Mouse (Mus musculus): ENCODE results near the gene 4931417E11Rik.

The 4931417E11Rik gene

DNA sequence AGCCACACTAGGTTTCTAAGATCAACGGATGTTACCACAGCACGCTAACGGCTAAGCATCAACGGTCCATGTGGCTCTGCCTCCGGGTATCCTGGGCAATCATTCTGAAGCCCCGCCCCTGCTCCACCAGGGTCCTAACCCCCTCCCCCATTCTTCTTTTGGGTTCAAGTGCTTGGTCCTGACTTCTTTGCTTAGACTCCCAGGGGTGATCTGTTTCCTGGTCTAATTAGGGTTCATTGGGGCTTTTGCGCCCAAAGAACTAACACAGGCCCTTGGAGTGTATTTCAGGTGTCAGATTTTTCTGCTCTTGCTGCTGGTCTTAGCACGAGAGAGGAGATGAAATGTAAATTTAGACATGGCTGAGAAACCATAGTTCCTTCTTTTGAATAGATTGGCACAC, at the start of gene 4931417E11Rik:
Gene 4931417E11Rik, minus strand, starts transcription at position 101 of the 400 bp plus-strand sequence.
- no peak for DNase-seq (ENCODE audit: low spot score in 2 of 2)

DNA sequence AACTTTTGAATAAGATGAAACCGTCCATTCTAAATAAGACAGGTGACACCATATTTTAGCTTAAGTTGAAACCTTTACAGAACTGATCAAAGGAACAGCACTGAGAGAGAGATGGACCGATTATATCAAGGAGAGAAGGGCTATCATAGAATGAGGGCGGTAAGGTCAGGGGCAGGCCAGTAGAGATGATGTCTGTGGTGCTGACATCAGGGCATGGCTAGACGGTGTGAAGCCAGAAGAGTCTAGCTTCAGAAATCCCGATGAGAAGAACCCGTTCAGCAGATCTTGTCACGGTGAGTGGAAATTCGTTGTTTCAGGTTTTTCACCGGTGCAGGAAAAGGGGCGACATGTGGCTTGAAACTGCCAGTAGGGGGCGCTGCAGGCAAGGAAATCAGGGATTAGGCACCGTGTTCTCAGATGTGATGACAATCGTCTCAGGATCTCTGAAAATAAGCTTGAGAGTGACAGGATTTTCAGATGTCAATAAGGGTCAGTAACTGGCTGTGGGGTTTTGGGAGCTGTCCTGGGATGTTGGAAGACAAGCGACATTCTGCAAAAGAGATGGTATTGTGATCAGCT, 48.4 kb upstream of the 4931417E11Rik start:
- DNase-seq (ENCODE audit: low spot score in 2 of 2), result peak; percentile 18 to 75

DNA sequence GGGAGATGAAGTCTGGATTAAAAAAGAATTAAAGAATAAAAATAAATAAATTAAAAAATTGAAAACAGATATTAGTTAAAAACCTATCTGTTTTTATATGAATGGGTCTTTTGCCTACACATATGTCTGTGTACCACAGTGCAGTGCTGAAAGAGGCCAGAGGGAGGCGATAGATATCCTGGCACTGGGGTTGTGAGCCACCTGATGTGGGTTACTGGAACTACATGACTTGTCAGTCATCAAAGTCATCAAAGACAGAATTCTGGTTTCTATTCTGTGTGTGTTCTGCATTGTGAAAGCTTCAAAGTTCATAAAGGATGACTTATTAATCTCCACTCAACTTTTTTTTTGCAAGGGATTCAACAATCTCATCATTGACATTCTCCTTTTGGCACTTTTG, 43.4 kb upstream of the 4931417E11Rik start:
- DNase-seq (ENCODE audit: low spot score in 2 of 2), result no peak

DNA sequence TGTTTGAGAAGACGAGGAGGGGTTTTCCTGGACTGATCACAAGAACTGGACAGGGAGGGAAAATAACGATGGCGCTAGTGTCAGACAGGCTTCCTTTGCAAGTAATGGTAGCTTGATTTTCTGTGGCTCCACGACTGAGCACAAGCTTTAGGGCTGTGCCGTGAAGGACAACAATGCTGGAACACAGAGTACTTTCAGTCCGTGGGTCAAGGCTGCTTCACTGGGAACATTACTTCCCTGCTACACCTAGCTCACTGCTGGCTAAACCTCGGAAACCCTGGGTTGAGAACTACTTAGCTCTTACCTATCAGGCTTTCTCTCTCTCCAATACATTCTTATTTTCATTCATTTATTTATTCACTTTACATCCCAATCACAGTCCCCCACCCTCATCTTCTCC, 30.2 kb upstream of the 4931417E11Rik start:
- DNase-seq (ENCODE audit: low spot score in 2 of 2), result no peak

DNA sequence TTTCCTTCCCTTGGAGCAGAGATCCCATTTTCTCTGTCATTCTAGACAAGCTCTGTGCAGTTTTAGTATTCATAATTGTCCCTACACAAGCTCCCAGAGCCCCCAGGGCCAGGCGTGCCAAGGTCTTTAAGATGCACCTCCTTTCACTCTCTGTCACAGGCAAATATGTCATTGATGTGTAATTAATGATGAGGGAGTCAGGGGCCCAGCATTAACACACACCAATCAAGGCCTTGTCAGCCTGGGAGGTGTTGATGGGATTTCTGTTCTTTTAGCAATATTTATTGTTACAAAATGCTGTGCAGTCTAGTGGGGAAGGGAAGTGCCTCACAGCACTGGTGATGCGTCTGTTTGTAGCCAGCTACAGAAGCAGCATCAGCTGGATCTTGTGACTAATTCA, 27.9 kb upstream of the 4931417E11Rik start:
- DNase-seq (ENCODE audit: low spot score in 2 of 2), result no peak

DNA sequence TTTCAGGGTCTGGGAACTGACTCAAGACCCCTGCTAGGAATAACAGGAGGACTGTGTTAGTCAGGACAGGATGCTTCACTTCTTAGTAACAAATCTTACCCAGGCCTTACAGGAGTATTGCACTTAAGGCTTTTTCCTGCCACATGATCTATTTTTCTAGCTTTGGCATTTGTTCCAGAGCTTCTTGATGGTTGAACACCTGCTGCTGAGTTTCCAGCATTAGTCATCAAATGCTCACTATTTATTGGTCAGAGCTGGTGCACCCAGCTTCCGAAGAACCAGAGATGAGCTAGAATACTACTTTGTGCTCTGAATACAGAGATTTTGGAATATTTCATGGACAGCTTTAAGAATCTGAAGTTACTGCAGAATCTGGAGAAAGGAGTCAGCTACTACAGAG, 21.1 kb upstream of the 4931417E11Rik start:
- no peak for DNase-seq (ENCODE audit: low spot score in 2 of 2)

DNA sequence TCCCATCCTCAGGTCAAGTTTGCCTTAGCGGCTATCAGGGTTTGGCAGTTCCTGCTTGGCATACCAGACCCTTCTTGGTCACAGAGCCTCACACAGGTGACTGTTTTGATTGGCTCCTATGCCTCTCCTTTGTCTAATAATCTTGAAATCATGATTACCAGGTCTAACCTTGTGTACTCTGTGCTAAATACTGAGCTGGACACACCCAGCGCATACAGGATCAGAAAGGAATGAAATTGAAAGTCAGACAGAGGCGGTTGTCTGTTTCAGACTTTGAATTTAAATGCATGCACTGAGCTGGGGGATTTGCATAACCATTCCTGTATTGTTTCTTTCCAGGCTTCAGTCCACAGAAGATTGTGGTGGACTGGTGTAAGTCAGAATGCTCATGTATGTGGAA, 16.1 kb upstream of the 4931417E11Rik start:
- no peak for DNase-seq (ENCODE audit: low spot score in 2 of 2)

DNA sequence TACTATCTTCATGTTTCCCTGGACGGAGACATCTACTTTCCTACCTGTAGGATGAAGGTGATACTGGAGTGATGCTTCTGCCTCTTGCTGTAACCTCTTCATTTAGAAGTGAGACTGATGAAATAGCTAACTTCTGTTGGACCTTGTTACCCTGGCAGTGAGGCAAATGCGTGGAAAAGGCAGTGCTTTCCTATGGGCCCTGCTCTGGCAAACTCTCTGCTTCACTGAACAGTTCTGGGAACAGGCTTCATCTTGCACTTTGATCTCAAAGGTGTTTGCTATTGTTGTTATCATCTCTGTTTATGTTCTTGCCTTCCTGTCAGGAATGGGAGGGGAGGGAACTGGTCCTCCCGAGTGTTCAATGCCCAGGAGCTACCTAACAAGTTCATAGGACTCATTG, 3.4 kb downstream of the 4931417E11Rik start:
- no peak for DNase-seq (ENCODE audit: low spot score in 2 of 2)

DNA sequence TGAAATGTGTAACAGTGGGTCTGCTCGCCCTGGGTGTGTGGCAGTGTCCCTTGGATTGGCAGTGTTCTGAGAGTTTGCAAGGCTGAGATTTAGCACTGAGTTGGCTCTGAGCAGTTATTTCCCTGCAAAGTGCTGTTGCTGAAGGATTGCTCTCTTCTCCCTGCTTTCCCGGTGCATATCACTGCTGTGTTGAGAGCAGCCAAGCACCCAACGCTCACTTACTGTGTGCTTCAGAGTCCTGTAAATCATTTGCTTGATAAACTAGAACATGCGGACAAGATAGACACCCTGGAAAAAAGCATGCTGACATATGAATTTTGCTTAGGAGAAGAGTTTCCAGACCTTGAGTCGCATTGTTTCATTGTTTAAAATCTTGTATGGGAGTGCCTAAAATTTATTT, 6.9 kb downstream of the 4931417E11Rik start:
- no peak for DNase-seq (ENCODE audit: low spot score in 2 of 2)

DNA sequence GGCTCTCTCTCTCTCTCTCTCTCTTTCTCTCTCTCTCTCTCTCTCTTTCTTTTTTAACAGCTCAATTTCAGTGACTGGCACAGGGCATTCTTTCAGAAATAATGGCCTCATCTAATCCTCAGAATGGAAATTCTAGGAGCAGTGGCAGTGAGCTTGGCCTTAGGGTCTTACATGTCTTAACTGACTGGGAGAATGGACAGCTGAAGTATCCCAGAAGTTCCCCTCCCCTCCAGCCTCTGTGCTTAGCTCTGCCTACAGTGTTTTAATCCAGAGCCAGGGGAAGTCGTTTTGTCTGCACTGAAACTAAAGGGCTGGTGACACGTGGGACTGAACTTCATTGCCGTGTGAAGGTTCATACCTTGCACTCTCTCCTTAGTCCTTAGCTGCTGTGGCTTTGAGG, 35.6 kb downstream of the 4931417E11Rik start:
- no peak for DNase-seq (ENCODE audit: low spot score in 2 of 2)

DNA sequence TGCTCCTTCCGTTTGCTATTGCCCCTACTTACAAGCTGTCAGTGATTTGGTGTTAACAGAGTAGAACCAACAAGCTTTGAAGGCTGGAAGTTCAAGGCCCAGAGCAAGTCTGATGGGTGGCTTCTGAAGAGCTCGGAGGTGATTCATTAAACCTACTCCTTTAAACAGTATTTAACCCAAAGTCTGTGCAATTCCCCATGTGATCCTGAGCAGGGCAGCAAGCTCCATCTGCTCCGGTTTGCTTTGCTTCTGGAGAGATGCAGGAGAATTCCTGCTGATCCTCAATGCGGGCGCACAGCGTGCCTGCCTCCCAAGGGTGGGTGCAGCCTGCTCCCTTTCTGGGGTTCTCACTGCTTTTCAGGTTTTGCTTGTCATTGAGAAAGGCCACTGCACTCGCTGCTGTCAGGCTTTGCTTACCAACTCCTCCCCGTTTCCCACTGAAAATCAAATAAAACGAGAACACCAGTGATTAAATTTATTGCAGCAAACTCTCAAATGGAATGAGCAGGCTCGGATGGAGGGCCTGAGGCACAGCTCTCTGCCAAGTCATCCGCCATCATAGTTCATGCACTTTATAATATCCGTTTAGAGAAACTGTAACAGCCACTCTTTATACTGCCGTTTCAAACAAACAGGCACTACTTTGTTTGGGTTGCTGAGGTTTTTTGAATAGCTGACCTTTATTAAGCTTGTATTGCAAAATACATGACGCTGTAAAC, 40.7 kb downstream of the 4931417E11Rik start:
- DNase-seq (ENCODE audit: low spot score in 2 of 2), result no peak

DNA sequence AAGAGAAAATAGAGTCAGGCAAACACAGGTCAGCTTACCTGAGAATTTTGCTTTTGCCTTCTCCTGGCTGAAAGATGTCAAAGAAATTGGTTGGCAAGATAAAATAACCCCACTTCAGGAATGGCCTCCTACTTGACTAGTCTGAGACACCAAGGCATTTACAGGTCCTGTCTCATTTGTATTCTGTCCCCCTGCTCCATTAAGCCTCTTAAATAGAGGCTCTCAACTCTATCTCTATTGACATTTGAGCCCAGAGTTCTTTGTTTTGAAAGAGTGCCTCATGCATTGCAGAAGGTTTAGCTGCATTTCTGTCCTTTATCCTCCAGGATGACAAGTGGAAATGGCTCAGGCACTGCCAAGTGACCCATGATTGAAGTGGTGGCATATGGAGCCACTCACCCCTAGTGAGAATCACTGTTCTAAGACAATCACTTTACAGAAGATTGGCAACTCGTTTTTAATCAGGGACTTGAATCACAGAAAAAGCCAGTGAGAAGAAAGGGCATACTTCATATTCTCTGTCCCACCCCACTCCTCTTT, 42.1 kb downstream of the 4931417E11Rik start:
- no peak for DNase-seq (ENCODE audit: low spot score in 2 of 2)
